Mouse (Mus musculus) spleen, postnatal 14 days (tissue): ENCODE data around the gene Mid1.
"Not testable (repeated sequence)": the region's sequence is repeated elsewhere in the genome, so short reads cannot be mapped to it uniquely, and the experiment has no call there.

Source experiments
- DNase-seq, 2 experiments: peaks; one replicate each; pipeline ENCODE4 v3.0.0; 2021 to 2022; ENCODE audit warnings: low spot score in 2 of 2

Gene Mid1

DNA sequence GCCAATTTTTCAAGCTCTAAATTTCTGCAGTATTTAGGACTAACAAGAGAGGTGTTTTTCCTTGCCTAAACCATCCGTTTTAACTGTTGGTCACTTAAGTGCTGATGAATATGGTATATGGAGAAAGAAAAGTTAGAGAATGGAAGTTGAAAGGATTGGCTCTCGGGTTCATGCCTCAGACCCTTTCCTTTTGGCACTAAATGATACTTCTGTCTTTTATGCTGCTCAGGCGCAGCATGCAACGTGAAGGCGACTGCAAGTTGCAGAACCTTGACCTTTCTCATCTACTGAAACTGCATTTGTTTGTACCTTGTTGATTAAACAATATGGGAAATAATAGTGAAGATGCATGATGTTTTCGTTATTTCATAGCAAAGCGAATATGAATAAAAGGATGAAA lies 285.5 kb downstream of the Mid1 start:
- DNase-seq = not testable (repeated sequence)

DNA sequence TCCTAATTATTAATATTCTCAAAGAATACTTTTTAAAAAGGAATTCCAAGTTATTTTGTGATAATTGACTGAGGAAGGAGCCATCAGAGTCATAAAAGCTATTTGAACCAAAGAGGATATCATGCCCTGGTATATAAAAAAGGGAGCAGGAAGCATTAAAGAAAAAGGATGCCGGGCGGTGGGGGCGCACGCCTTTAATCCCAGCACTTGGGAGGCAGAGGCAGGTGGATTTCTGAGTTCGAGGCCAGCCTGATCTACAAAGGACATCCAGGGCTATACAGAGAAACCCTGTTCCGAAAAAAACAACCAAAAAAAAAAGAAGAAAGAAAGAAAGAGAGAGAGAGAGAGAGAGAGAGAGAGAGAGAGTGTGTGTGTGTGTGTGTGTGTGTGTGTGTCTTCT lies 286.6 kb downstream of the Mid1 start:
- DNase-seq = not testable (repeated sequence)

DNA sequence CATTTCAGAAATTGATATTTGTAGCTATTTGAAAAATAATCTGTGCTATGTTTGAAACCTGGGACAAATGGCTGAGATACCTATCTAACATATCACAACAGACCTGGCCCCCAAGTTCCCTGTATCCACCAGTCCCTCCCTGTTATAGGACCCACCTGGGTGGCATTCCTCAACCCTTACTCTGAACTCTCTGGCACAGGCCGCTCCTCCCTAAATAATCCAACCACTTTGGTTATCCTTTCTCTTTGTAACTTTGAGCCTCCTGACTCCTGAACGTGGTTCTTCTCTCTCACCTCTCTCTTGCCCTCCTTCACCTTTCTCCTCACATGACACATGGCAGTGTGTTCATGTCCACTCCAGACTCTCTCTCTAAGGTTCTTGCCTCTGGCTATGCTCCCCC lies 287.1 kb downstream of the Mid1 start:
- DNase-seq = not testable (repeated sequence)

DNA sequence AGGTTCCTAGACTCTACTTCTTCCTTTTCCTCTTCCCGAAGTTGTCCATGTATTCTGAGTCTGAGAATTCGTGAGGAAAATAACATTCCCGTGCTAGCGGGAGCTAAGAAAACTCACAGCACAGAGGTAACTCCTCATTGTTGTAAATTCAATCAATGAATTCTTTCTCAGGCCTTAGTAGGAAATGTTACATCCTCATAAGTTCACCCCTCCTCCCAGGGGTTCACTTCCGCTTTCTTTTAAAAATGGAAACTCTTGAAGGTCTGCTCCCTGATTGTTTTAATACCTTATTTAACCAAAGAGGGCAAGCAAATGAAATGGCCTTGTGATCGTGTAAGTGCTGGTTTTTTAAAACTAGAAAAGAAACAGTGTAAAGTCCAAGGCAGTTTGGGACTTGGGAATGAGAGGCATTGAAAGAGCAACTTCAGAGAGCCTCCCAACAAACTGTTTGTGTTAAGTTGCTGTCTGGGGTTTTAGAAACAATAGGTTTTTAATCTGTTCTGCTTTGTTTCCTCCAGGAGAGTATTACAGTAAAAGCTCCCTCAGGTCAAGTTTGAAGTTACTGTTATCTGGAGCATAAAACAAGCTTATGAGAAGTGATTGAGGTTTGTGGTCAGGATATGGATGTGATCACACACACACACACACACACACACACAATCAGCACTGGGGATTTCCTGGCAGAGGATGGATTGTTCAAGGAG lies 287.9 kb downstream of the Mid1 start:
- DNase-seq = peak in 1 of 2 experiments; percentile 22

DNA sequence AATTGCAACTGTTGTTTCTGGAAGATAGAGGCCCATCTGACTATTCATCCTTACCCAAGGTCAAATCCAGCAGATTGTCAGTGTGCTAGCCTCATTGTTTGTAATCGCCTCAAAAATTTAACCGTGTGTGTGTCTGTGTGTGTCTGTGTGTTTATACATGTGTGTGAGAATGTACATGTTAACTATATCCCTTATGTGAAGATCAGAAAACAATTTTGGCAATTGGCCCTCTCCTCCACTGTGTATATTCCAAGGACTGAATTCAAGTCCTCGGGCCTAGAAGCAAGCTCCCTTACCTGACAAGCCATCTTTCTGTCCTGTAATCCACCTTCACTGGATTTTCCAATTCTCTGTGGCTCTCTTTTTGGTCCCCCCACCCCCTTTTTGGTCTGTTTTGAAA lies 288.8 kb downstream of the Mid1 start:
- DNase-seq = peak in 1 of 2 experiments; percentile 2

DNA sequence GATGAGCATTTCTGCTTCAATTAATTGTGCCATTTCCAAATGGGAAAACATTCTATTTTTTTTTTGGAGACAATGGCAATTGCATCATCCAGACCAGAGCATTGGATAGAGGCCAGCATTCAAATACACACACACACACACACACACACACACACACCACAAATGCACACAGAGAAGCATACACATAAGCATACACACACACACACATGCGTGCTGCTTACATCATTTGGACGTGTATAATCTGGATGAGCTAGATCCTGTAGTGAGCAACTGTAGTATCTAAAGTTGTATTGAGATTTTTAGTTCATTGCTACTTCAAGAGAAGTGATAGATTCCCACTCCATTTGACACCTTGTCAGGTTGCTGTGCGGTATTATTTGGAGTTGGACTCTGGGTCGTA lies 289.5 kb downstream of the Mid1 start:
- DNase-seq = peak in 1 of 2 experiments; percentile 9

DNA sequence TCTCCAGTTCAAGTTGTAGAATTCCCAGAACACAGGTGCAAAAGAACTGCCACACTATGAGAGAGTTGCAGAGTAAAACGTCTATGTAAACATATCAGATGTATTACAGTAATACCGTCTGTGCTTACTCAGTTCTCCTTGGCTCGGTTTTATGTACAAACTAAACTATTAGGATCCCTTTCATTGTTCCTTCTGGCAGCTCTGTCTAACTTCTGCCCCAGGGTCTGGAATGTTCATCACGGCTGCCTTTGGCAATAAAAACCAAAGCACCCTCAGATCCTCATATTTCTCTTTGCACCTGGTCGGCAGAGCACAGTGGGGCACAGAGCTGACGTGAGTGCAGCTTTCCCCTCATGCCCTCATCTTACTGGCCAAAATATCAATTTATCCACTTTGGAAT lies 290.0 kb downstream of the Mid1 start:
- peak in 1 of 2 experiments; percentile 7 for DNase-seq

DNA sequence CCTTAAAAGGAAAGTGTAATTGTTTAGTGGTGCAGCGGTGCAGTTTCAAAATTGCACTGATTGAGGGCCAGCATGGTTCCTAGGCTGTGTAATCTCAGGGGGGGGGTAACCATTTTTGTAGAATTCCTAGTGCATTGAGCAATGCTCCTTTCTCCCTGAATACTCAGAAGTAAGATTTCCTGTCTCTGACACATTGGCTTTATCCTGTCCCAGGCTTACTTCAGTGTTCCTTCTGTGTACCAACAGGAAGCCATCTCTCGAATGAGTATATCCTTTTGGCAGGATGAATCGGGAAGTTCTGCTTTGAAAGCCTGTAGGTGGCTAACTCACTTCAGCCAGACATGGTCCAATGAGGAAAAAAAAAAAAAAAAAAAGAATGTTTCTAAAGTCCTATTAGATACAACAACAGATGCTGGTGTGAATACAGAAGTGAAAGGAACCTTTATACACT lies 290.7 kb downstream of the Mid1 start:
- DNase-seq = peak in 1 of 2 experiments; percentile 5

DNA sequence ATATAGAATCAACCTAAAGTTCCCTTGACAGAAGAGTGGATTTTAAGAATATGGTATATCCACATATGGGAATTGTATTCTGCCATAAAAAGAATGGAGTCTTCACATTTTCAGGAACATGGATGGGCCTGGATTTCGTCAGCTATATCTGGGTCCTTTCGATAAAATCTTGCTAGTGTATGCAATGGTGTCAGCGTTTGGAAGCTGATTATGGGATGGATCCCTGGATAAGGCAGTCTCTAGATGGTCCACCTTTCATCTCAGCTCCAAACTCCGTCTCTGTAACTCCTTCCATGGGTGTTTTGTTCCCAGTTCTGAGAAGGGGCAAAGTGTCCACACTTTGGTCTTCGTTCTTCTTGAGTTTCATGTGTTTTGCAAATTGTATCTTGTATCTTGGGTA lies 291.3 kb downstream of the Mid1 start:
- DNase-seq = not testable (repeated sequence)

DNA sequence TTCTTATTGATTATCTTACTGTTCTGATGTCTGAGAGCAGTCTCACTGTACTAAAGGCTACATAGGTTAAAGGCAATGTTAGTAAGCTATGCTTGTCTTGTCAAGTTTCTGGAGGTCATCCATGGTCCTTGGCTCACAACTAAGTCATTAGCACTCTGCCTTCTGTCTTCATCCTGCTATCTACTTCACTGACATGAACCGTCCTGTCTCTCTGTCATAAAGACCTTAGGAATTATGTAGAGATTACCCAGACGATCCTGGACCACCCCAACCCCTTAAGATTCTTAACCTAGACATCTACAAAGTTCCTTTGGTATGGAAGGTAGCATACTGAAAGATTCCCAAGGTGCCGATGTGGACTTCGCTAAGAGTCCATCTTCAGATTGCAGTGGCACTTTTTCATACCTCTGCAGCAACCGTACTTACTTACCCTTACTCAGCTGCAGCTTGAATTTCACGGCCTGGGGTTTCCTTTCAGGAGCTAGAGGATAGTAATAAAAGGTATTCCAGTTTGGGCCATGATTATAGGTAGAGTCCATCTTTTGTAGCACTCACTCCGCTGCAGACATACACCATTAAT lies 292.9 kb downstream of the Mid1 start:
- not testable (repeated sequence) for DNase-seq

DNA sequence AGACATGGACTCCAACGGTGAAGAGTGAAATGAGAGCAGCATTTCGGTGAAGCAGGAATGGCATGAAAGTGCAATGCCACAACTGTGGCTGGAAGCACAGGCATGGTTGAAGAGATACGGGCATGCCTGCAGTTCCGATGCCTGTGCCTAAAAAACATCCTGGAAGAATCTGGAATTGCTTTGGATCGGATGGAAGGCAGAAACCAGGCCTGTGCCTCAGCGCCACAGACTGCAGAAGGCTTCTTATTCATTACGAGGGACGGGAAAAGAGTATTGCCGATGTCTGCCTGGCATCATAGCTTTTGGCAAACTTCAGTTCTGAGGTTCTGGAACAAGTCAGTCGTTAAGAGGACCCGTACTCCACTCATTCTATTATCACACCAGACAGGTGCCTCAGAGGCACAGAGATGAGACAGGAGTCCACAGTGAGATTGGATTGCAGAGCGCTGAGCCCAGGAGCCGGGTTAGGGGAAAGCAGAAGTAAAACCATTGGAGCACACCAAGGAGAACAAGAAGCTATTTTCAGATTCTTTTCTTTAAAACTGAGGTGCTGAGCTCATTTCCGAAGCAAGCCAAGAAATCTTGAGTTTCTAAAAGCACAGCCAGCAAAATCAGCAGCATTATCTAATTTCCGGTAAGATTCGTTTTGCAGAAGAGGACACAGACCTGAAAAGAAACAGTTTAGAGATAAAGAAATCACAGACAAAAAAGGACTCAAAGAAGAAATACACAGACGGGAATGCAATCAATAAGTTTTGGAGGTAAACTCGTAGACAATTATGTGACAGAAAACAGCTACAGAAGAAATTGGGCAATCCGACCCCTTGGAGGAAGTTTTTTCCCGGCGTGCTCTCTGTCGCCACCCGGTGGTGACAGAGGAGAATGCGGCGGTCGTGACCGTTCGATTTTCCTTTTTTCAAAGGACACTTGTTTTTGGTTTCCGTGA lies 293.7 kb downstream of the Mid1 start:
- peak in 1 of 2 experiments; percentile 67 for DNase-seq

DNA sequence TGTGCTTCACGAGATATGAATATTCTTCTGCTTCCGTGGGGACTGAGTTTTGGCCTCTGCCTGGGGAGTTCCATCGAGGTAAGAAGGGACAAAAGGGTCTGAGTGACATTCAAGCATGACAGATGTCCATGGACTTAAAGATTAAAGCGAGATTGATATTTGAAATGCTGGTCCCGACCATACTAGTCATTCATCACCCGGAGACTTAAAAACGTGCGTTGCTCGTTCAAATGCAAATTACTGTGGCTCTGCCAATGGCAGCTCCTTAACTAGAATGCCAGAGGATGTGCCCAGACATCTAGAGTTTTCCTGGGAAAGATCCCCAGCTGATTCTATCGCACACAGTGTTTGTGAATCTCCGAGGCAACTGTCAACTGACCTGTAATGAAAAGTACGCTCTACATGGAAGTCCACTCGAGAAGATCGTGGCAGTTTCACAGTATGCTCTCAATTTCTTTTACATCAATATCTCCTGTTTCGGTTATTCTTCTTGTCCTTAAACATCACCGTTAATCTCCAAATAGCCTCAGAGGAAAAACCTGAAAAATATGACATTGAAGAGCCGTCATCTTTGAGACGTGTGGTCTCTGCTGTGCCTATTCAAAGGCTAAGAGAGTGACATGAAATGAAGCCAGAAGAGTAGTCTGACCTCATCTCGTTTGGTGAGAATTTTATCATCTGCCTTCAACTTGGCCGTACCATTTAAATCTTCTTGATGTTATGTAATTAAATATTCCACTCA lies 294.6 kb downstream of the Mid1 start:
- DNase-seq = not testable (repeated sequence)

DNA sequence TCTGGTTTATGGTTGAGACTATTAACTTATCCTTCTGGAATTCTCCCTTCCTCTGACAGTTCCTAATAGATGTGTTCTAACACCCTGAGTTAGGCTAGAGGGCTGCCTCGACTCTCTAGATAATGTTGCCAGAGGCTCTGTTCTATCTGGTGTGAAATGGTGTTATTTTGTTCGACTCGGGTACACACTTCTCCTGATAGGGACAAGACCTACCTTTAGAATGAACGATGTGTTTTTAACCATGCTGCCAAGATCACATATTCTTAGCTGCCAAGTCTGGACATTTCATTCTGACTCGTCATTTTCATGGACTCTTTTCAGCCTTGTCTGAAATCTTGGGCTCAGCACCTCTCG lies 295.2 kb downstream of the Mid1 start:
- DNase-seq = not testable (repeated sequence)

DNA sequence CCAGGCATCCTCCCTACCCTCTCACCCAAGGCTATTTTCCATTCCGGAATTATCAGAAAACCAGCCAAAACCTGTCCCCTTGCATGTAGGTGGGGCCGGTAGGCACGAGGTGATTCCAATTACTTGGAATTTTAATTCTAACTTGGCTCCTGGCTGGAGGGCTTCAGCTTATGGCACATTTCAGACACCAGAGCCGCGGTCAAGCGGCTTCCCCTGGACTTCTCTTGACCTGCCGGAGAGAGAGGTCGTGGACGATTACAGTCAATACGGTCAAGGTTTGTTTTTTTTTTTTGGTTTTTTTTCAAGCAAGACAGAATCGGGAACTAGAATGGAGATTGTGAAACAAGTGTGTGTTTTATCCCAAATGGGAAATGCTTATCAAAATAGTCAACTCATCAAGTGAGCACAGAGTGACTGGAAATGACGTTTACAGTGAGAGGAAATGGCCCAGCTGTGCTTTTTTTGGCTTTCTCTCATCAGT lies 295.9 kb downstream of the Mid1 start:
- DNase-seq = no peak

DNA sequence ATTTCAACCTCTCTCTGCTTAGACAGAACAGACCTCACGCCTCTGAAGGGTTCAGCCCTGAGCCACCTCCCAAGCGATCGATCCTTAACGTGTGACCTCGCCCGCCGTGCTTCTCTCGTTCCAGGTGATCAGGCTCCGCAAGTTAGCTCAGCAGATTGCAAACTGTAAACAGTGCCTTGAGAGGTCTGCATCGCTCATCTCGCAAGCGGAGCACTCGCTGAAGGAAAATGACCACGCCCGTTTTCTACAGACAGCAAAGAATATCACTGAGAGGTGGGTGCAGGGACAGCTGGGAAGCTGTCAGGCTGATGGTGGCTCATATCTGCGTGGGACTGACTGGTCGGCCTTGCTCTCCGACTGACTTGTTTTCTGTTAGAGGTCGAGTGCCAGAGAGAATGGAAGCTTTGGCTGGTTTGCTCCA lies 296.8 kb downstream of the Mid1 start:
- DNase-seq = not testable (repeated sequence)

DNA sequence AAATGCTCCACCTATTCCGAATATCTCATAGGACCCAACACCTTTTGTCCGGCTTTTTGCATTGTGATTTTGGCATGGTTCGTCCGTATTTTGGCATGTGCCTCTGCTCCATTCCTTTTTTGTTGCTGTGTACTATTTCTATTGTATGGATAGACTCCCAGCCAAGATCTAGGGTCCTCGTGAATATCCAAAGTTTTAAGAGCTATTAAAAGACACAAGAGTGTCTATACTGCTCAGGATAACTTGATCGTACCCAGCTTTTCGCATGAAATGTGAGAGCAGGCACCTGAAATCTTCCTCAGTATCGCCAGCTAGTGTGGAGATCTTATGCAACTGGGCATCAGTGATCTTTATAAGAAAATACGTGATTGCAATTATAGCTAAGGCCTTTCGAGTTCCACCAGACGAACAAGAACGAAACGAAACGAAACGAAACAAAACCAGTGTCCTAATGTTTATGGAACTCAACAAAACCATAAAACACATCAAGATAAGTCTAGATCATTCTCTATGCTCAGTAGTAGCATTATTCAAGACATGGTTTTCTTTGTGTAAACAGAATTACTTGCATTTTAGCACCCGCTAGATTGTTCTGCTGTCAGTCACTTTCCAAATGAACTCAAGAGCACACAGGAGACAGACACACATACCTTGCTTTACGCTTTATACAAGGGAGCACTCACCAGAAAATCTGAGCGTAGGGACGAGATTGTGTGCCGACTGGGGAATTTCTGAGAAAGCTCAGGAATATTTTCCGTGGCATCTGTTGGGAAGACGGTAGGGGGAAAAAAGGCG lies 297.8 kb downstream of the Mid1 start:
- not testable (repeated sequence) for DNase-seq

DNA sequence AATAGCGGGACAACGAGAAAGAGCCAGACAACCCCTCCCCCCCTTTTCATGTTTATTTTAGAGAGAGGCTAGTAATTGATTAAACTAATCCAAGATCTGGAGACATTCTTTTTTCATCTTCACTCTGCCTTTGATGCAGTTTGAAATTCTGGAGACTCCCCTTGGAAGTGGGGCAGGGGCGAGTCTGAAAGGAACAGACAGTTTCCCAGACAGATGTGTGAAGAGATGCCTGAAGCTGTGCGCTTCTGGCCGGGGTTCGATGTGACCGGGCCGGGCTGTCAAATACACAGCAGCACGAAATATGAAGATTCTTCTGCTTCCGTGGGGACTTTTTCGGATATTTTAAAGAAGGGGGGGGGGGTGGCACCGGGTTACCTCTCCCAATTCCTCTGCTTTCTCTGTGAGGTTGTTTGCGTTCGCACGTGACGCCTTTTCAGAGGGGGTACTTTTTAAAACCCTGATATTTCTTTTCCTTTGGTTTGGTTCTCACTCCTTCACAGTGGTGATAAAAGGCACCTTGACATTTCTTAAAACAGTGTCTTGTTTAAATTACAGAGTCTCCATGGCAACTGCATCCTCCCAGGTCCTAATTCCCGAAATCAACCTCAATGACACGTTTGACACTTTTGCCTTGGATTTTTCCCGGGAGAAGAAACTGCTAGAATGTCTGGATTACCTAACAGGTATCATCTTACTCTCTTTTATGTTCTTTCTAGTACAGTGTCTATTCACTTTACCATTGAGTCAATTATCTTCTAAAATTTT lies 298.6 kb downstream of the Mid1 start:
- DNase-seq = not testable (repeated sequence)

DNA sequence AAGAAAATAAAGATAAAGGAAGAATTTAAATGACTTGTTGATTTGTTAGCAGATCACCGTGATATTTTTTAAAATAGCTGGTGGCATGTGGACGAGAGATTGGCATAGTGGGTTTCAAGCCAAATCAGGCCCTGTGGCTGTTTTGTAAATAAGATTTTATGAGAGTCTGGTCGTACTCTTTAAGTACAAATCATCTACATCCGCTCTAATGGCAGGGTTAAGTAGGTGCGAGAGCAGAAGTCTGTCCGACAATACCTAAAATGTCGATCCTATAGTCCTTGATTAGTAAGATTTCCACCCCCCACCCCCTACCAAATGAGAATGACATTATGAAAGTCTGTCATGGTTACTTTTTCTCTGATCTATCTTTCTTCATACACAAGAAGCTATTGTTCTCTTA lies 299.3 kb downstream of the Mid1 start:
- DNase-seq = not testable (repeated sequence)

DNA sequence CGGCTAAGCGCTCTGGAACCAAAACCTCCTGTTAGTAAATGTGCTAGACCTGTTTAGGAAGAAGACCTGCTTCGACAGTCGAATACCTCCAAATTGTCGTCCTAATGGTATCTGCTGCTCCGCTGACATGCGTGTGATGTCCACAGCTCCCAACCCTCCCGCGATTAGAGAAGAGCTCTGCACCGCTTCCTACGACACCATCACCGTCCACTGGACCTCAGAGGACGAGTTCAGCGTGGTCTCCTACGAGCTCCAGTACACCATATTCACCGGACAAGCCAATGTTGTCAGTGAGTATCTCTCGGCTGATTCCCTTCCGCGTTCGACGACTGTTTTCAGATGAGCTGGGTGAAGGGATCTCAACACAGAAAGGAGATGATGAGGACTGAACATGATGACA lies 299.9 kb downstream of the Mid1 start:
- DNase-seq = not testable (repeated sequence)

DNA sequence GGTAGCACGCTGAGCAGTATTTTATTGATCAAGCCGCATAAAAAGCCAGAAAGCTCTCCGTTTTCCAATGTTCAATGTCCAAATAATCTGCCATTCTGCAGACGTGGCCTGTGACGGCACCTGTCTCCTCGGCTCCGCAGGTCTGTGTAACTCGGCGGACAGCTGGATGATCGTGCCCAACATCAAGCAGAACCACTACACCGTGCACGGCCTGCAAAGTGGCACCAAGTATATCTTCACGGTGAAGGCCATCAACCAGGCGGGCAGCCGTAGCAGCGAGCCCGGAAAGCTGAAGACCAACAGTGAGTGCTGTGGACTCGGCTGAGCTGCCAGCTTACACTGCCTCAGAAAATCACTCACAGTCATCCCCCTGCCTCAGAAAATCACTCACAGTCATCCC lies 300.8 kb downstream of the Mid1 start:
- peak in 1 of 2 experiments; percentile 48 for DNase-seq
